Mouse (Mus musculus): ENCODE measurements around the gene M1ap.

Gene M1ap

DNA sequence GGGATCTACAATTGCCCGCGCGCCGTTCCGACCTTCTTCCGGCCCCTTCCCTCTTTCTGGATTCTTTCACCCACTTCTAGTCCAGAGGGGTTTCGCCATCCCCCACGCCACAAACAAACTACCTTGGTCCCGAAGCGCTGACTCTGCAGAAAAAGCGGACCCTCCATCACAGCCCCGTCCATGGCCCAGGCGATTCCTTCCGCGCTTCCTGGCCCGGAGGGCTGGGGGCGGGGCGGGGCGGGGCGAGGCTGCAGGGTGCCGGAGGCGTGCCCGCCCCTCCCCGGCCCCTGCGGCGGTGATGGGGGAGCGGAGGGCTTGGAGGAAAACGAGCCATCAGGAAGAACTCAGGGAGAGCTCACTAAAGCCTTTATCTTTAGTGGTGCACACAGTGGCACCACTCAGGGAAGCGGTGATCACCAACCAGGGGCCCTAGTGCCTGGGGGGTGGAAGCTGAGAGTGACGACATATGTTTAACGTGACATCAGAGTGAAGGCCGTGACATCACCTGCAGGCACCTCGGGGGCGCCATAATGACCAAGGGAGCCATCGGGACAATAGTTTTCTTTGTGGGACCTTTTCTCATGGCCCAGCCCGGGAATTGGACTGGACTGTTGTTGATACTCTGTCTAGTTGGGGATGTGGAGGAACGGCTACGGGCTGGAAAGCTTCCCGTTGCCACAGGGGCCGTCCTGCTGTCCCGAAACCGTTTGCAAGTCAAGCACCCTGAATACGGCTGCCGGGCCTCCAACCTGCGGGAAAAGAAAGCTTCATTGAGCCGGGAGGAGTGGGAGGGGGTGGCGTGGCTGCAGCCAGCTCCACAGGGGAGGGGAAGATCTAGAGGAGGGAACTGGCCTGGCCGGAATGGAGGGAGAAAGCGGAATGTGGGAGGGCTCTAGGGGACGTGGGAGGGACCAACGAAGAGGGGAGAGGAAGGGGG lies 86.8 kb downstream of the M1ap start, which contains the start of the genes Dok1 and Loxl3:
Dok1 (minus strand) TSS at position 223 of the 937 bp plus-strand sequence.
Loxl3 (plus strand) TSS at position 925 of the 937 bp plus-strand sequence.
- no peak for DNase-seq (ENCODE audit: low read depth, low spot score)

DNA sequence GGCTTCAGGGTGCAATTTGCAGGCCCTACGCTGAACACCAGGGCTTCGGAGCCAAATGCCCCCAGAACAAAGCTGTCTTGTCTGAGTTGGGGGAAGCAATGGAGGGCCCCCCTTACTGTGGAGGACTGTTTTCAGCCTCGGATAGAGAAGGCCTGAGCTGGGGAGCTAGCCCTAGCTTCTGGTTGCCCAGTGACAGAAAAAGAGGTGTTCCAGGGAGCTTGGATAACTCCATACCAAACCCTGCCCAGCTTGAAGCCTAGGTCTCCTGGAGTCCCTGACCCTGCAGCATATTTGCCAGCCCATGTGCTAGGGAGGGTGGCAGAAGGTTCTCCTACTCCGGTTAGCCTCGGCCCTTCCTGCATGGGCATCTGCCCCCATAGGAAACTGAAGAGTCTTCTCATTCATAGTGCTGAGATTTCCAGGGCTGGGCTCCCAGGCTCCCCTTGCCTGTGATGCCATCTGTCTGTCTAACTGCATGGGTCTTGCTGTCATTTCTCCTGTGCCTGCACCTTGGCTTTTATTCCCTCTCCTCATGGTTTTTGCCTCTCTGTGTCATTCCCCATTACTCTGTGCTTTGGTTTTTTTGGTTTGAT lies 87.9 kb downstream of the M1ap start:
- no peak for DNase-seq (ENCODE audit: low read depth, low spot score)

DNA sequence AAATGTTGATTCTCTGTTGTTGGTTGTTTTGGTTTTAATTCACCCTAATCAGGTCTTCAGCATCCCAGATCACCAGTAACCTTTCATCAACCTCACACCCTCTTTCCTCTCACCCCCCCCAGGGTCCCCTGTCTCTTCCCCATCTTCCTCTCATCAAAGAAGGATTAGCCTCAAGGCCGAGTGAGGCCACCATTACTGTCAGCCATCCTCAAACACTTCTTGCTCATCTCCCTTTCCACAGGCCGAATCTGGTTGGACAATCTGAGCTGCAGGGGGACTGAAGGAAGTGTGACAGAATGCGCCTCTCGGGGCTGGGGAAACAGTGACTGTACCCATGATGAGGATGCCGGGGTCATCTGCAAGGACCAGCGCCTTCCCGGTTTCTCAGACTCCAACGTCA lies 90.5 kb downstream of the M1ap start:
- no peak for DNase-seq (ENCODE audit: low read depth, low spot score)

DNA sequence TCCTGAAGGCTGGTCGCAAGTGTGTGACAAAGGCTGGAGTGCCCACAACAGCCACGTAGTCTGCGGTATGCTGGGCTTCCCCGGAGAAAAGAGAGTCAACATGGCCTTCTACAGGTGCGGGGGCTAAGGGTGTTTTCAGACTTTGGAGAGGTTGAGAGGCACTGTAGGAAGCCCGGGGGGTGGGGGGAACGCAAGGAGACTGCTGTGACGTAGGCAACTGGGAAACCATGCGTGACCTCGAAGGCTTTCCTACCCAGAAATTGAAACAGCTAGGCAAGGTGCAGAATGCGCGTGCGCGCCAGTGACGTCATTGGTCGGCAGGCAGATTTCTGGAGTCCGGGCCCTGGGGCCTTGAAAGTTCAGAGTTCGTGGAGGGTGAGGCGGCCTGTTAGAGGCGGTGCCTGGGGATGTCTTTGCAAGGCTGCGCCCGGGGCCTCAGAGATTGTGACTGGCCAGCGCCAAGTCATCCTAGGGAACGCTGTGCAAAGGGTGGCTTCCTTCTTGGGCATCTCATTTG lies 91.9 kb downstream of the M1ap start:
- DNase-seq (ENCODE audit: low read depth, low spot score): no peak

DNA sequence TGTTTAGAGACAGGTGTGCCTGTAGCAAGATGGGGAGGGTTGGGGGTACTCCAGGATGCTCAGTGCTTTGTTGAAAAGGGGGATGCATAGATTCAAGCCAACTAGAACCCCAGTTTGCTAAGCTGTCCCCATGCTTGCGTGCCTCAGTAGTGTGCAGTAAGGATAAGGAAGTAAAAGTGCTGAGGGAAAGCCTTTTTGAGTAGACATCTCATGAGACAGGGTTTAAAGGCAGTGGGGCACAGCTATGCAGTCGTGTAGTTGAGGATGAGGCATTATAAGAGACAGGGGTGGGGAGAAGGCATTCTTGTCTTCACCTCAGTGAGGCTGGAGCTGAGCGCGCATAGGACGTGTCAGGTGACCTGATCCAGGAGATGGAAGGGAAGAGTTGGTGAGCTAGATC lies 93.9 kb downstream of the M1ap start:
- DNase-seq (ENCODE audit: low read depth, low spot score): no peak

DNA sequence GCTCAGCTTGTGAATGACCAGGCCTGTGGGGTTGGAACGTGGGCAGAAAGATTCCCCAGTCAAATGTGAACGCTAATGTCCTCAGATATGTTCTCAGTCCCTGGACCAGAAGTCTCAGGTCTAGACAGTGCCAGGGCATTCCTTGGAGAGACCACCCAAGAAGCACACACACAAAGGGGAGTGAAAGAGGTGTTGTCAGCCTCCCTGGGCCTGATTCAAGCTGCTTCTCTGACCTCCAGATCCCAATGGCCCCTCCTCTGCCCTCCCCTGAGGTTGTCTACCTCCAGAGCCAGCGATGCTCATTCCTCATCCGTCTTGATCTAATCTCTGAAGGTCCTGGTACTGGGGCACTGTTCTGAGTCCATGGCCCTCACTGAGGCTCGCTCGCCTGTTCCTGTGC lies 96.9 kb downstream of the M1ap start:
- no peak for DNase-seq (ENCODE audit: low read depth, low spot score)

DNA sequence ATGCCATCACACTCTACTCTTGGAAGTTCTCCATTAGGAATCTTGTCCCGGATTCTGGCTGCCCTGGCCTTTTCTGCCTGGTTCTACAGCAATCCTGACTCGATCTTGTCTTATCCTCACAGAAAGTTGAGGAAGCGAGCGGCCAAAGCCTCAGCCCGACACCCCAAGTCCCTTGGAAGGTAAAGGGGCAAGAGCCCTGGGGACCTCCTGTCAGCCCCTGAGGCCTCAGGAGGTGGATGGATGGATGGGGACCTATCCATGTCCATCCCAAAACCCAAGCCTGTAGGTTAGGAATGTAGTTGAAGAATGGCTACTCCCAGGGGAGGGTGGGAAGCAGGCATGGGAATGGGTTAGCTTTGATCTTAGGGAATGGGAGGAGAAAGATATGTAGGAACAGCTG lies 97.3 kb downstream of the M1ap start:
- no peak for DNase-seq (ENCODE audit: low read depth, low spot score)

DNA sequence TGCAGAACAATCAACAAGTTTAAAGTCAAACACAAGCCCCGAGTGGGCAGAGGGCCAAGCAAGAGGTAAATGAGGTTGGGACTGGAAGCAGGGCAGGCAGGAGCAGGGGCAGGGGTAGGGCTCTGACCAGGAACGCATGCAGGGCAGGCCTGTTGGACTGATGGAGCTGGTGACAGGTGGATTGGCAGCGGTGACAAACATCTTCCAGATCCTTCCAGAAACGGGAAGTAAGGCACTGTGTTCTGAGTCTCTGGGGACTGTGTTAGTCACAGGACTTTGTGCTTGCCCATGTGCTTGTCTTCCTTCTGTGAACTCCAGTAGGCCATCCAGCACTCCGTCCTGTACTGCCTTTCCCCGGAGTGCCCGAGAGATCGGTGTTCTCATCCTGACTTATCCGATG lies 98.0 kb downstream of the M1ap start:
- DNase-seq (ENCODE audit: low read depth, low spot score): no peak

DNA sequence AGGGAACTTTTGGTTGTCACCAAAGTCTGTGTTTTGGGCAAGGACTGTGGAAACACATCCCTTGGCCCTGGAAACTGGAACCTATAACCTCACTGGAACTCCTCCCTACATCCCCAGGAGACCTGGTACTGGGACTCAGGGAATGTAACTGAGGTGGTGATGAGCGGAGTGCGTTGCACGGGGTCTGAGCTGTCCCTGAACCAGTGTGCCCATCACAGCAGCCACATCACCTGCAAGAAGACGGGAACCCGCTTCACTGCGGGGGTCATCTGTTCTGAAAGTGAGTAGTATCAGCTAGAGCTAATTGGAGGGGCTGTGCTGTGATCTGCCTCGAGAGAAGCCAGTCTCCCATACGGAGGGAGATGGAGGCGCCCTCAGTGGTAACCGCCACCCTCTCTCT lies 102.7 kb downstream of the M1ap start:
- DNase-seq (ENCODE audit: low read depth, low spot score): no peak

DNA sequence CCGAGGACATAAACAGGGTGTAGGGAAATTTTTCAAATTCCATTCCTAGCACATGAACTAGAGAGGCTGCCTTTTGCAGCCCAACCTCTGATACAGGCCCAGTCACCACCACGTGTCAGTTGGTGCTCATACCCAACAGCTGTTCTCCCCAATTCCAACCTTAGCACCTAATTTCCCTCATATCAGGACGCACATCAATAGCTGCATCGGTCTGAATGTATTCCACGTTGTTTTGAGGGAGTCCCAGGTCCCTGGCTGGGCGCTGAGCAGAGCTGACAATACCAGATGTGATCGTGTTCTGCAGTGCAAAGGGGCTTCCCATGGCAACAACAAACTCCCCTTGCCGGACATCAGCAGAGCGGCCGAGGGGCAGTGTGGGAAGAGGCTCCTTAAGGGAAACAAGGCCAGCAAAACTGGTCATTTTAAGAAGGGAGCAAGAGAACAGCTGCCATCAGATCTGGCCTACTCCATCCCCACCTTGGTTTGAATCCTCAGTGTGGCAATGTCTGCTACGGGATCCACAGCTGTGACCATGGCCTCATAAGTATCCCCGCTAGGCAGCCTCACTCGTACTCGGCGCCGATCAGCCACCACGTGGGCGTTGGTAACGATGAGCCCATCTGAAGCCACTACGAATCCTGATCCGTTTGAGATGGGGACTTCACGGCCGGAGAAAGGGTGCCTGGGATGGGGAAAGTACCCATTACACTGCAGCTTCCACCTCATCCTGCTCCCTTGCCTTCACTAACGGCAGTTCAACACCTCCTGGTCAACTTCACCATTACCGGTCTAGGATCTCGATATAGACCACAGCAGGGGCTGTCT lies 106.6 kb downstream of the M1ap start:
- DNase-seq (ENCODE audit: low read depth, low spot score): no peak

DNA sequence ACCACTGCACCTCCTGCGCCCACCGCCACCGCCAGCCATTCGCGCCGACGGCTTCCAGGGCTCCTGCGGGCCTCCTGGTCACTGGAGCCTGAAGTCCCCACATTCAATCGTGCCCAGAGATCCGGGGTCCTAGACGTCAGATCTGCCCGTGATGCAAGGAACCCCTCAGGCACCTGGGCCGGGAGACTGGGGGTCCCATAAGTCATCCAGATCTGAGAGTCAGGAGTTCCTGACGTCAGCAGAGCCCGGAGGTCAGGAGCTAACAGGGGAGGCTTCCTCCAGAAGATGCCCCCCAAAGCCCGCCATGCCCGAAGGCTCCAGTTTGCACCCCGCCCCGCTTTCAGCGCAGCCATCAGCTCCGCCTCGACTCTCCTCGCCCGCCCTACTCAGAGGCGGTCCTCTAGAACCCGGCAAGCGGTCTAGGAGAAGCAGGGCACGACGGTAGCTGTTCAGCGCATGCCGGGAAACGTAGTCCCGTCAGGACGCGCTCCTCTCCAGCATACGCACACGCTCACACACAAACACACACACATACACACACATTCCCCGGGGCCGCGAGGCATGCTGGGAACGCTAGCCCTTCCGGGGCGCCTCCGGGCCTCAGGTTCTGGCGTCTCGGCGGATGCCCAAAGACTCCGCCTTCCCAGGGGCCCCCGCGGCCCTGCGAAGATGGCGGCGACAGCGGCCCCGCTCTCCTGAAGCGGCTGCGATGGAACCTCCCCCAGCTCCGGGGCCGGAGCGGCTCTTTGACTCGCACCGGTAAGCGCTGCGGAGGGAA lies 107.6 kb downstream of the M1ap start, which contains the start of gene Aup1:
Aup1 (plus strand) TSS at position 448 of the 778 bp plus-strand sequence.
- DNase-seq (ENCODE audit: low read depth, low spot score): peak; percentile 99

DNA sequence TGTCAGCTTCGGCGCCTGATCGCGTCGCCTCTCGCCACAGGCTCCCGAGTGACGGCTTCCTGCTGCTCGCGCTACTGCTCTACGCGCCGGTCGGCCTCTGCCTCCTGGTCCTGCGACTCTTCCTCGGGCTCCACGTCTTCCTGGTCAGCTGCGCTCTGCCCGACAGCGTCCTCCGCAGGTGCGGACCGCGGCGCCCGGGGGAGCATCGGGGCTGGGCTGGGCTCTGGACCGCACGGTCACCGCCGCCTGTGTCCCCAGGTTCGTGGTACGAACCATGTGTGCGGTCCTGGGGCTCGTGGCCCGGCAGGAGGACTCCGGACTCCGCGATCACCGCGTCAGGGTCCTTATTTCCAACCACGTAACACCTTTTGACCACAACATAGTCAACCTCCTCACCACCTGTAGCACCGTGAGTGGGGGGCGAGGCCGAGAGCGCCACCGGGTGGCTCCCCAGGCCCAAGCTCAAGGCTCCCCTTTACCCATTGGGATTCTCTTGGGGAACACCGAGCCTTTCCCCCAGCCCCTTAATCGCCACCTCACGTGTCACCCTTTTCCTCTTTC lies 108.2 kb downstream of the M1ap start, which contains the start of gene Htra2:
Htra2 (minus strand) TSS at position 403 of the 561 bp plus-strand sequence.
- no peak for DNase-seq (ENCODE audit: low read depth, low spot score)

DNA sequence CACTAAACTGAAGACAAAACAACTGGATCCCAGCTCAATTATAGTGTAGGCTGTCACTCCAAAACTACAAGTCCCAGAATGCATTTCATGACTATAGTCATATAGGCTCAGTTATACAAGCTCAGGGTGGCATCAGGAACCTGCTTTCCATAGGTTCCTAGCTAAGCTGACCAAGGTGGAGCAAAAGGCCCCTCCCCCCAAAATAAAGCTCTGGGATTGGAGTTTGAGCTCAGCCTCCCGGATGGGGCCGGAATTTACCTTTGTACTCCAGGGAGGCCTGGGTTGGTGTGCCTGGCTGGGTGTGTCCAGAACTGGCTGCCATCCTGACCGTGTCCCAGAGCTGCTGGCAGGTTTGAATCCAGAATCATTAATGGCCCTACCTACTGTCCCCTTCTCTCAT lies 111.1 kb downstream of the M1ap start, which contains the start of gene Dqx1:
Dqx1 (plus strand) TSS at position 55 of the 400 bp plus-strand sequence.
- peak; percentile 35 for DNase-seq (ENCODE audit: low read depth, low spot score)

DNA sequence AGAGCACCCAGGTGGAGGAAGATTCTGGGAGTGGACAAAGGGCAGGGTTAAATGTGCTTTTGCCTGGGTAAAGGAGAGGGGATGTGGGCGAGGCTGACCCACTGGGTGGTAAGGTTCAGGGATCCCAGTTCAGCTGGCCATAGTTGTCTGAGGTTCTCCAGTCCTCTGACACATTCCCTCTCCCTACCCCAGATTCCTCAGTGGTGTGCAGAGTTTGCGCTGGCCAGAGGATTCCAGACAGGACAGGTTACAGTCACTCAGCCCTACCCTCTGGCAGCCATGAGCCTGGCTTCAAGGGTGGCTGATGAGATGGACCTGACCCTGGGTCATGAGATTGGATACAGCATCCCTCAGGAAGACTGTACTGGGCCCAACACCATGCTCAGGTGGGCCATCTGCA lies 112.0 kb downstream of the M1ap start:
- no peak for DNase-seq (ENCODE audit: low read depth, low spot score)

DNA sequence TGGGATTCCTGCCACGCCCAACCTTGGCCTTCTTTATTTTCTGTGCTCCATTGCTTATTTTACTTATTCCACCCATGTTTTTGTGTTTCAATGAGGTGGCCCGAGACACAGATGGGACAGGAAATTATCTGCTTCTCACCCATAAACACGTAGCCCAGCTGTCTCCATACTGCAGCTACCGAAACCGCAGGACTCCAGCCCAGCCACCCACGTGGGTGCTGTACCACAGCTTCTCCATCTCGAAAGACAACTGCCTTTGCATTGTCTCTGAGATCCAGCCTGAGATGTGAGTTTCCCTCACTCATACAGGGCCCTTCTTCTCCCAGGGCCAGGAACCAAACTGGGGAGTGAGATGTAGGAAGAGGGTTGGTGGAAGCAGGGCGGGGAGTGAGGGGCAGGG lies 119.3 kb downstream of the M1ap start:
- no peak for DNase-seq (ENCODE audit: low read depth, low spot score)

DNA sequence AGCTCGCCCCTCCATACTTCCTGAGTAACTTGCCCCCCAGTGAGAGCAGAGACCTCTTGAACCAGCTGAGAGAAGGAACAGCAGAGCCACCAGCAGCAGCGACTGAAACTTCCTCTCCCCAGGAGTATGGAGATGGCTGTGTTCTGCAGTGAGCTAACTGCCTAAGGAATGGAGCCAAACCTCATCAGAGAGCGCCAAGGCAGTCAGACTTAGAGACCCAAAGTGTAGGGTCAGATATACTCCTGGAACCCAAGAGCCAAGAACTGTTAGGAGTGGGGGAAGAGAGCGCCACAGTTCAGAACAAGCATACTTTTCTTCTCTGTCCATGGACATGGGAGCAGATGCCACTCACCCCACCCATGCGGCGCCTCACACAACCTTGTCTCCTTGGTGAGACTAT lies 119.7 kb downstream of the M1ap start:
- no peak for DNase-seq (ENCODE audit: low read depth, low spot score)

DNA sequence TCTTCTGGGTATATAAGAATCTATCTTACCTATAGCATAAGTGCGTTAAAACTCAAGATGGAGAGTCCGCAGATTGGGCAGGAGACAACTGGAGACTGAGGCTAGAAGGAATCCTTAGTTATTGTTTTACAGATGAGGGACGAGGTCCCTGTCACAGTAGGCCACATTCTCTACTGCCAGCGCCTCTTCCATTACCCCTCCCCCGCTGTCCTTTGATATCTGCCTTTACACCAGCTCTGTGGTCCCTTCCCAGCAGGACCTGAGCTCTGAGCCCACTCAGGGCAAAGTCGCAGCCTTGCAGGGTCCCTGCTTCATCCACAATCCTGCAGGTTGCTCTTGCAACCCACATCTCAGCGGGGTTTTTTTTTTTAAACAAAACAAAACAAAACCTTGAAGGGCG lies 121.5 kb downstream of the M1ap start:
- DNase-seq (ENCODE audit: low read depth, low spot score): no peak

DNA sequence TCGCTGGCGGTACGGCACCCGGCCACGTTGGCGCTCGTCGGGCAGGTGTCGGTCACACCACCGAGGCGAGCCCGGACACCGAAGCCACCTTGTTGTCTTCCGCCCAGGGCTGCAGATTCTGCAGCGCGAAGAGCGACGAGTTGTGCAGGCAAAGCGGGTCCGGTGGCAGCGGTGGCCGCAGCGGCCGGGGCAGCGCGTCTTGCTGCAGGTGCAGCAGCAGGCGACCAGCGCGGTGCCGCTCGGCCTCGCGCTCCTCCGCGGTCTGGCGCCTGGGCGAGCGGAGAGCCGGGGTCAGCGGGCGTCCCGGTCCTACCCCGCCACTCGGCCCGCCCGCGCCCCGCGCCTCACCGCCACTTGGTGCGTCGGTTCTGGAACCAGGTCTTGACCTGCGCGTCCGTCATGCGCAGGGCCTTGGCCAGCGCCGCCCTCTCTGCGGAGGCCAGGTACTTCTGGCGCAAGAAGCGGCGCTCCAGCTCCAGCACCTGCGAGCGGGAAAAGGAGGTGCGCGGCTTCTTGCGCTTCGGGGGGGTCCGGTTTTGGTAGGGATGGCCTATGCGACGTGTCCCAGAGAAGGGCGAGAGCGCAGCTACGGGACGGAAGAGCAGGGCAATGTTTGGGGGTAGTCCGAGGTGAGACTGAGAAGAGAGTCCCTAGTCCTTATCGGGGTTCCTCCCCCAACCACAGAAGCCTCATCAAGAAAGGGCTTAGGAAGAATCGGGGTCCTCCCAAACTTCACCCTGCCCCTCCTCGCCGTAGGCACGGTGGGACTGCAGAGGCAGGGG lies 122.2 kb downstream of the M1ap start:
- no peak for DNase-seq (ENCODE audit: low read depth, low spot score)

DNA sequence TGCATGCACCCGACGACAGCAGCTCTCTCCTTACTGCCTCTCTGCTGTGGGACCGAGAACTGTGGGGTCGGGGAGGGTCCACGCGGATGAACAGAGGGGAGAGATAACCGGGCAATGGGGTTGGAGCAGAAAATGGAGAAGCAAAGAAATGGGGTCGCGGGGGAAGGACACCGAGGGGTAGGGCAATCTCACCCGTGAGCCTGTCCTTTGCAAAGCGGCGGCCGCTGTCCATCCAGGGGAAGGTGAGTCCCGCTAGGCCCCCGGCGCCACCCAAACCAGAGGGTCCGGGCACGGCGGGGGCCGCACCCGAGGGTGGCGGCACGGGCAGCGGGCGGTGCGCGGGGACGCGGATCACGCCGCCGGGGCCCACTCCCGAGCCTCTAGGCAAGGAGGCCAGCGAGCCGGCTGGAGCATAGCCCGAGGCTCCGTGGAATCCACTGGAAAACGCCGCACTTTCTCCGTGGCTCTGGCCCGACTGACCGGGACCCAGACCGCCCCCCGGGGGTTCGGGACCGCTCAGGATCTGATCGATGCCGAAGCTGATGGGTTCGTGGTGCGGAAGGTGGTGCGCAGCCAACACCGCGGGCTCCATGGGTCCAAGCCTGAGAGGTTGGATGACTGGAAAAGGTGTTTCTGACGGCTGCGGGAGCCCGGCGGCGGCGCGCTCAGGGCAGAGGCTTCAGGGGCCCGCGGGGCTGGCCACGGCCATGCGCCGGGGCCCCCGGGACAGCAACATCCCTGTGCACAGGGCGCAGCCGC lies 123.0 kb downstream of the M1ap start:
- no peak for DNase-seq (ENCODE audit: low read depth, low spot score)

DNA sequence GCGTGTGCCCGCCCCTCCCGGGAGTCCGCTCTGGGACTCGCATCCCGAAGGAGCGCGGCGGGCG lies 123.4 kb downstream of the M1ap start, which contains the start of gene Tlx2:
Tlx2 (minus strand) TSS at position 47 of the 64 bp plus-strand sequence.
- DNase-seq (ENCODE audit: low read depth, low spot score): no peak

Data from telencephalon, adult 2 months (tissue).